Mouse (Mus musculus) MEL (cell line): ENCODE measurements around the gene Slco3a1.

ENCODE experiments used
- CTCF ChIP-seq, 3 experiments: IDR thresholded peaks in 2 of 3; conservative IDR thresholded peaks in 1 of 3; 2 replicates each; pipeline ENCODE4 v1.5.1; 2011 to 2012; ENCODE audit warnings: low read length in 3 of 3, low read depth in 2 of 3, mild to moderate bottlenecking in 2 of 3, improper control_type of control experiment in 1 of 3, inconsistent platforms in 1 of 3, mixed read lengths in 1 of 3, moderate library complexity in 1 of 3; ENCODE audit not compliant: control insufficient read depth in 1 of 3, insufficient read depth in 1 of 3, poor library complexity in 1 of 3, severe bottlenecking in 1 of 3
- GATA1 ChIP-seq: IDR thresholded peaks from 2 replicates; pipeline ENCODE4 v1.6.1; 2011; ENCODE audit warnings: low read depth, low read length, improper control_type of control experiment

GRCm38 (mm10) chr7:74471740-74472139 is 82.8 kb downstream of the Slco3a1 start:
- no peak for TF ChIP-seq GATA1
- no peak for TF ChIP-seq CTCF (IDR thresholded peaks at IDR 0.05 in 2 of 3, conservative IDR thresholded peaks at IDR 0.05 in 1 of 3; ENCODE audit: control insufficient read depth in 1 of 3, insufficient read depth in 1 of 3, low read depth in 2 of 3, low read length in 3 of 3, poor library complexity in 1 of 3, severe bottlenecking in 1 of 3)
